Mouse (Mus musculus) liver, adult 2 months (tissue): ENCODE results near the gene Gm17482. TPM values are rescaled to one million over a fixed set of nuclear protein-coding genes. Genes with fewer than 3 reads are reported as not detected.

Source experiments
- DNase-seq: peaks from one replicate; pipeline ENCODE4 v3.0.0-alpha.2; 2011; ENCODE audit warnings: low read depth, low spot score; ENCODE audit errors: extremely low read depth
- H3K27ac ChIP-seq: fragments of 200-500 bp; replicated peaks from 2 replicates; pipeline ENCODE4 v1.5.1; 2012; ENCODE audit warnings: low read depth, mild to moderate bottlenecking, control low read depth, inconsistent platforms, low read length; ENCODE audit not compliant: insufficient read depth
- H3K27me3 ChIP-seq: fragments of 200-500 bp; 2 replicates; pipeline ENCODE4 v1.6.1; 2012; ENCODE audit warnings: mild to moderate bottlenecking, moderate library complexity, low read length, inconsistent platforms; ENCODE audit not compliant: control insufficient read depth, insufficient read depth
- H3K36me3 ChIP-seq: fragments of 200-500 bp; 2 replicates; pipeline ENCODE4 v1.6.1; 2012; ENCODE audit warnings: low read length, inconsistent platforms; ENCODE audit not compliant: control insufficient read depth, insufficient read depth
- H3K4me1 ChIP-seq: fragments of 200-500 bp; 2 replicates; pipeline ENCODE4 v1.6.1; 2011; ENCODE audit warnings: low read length; ENCODE audit not compliant: control insufficient read depth, insufficient read depth
- H3K4me3 ChIP-seq: fragments of 200-500 bp; 2 replicates; pipeline ENCODE4 v1.5.1; 2011; ENCODE audit warnings: low read depth, mild to moderate bottlenecking, control low read depth, low read length, moderate library complexity; ENCODE audit not compliant: insufficient read depth
- H3K79me2 ChIP-seq: fragments of 200-500 bp; 2 replicates; pipeline ENCODE4 v1.6.1; 2012; ENCODE audit warnings: inconsistent platforms, mild to moderate bottlenecking, low read length, moderate library complexity; ENCODE audit not compliant: control insufficient read depth, insufficient read depth
- H3K9ac ChIP-seq: fragments of 200-500 bp; 2 replicates; pipeline ENCODE4 v1.6.1; 2012; ENCODE audit warnings: low read depth, mild to moderate bottlenecking, control low read depth, inconsistent platforms, low read length
- CTCF ChIP-seq: fragments of 200-500 bp; IDR thresholded peaks from 2 replicates; pipeline ENCODE4 v1.5.1; 2011; ENCODE audit warnings: low read depth, low read length, control low read depth
- POLR2A ChIP-seq: fragments of 200-500 bp; IDR thresholded peaks from 2 replicates; pipeline ENCODE4 v1.6.1; 2011; ENCODE audit warnings: low read length, control low read depth; ENCODE audit not compliant: insufficient read depth; ENCODE audit errors: extremely low read depth
- WGBS: fragments of 180-500 bp; shearing (Covaris S2); methylation state at CpG from one replicate; pipeline ENCODE4 v1.1.7; 2018; 5-methylcytosine and 5-hydroxymethylcytosine counted together
- polyA plus RNA-seq: library from polyadenylated mRNA; depleted of rRNA; stranded (reverse); fragments of >200 nt; gene quantifications from 2 replicates; pipeline ENCODE4 v1.2.3, GENCODE M21; 2012; rRNA removed
- total RNA-seq: library from RNA; depleted of rRNA; stranded (reverse); fragments of >200 nt; gene quantifications from 2 replicates; pipeline ENCODE4 v1.2.3, GENCODE M21; 2014; rRNA removed

Gm17482 gene
- total and polyA plus RNA-seq, 2 experiments = not detected

GRCm38 (mm10) chr6:115291068-115291467 lies 63.9 kb downstream of the Gm17482 start:
- H3K27me3 ChIP-seq = no peaks in the 10 kb centered on the region
- WGBS = 91% methylated on average over 2 of the region's 2 CpGs
- TF ChIP-seq CTCF = no peak
- H3K27ac ChIP-seq = no peak overlapping the region
- DNase-seq = no peak
- no peak overlapping the region for H3K4me3 ChIP-seq
- H3K36me3 ChIP-seq = no peaks in the 10 kb centered on the region
- H3K79me2 ChIP-seq = no peaks in the 10 kb centered on the region
- H3K4me1 ChIP-seq = no peaks in the 10 kb centered on the region
- H3K9ac ChIP-seq = no peak overlapping the region

- Histone ChIP-seq H3K27me3 (no peaks in the 10 kb centered on the region), H3K4me3 (no peak overlapping the region), H3K79me2 (no peaks in the 10 kb centered on the region), H3K36me3 (no peaks in the 10 kb centered on the region), H3K9ac (no peak overlapping the region), H3K4me1 (no peaks in the 10 kb centered on the region), H3K27ac (no peak overlapping the region)
- WGBS = 96% methylated on average over 6 of the region's 6 CpGs
- no peak for DNase-seq
- TF ChIP-seq CTCF (no peak), POLR2A (no peak)
Measured at GRCm38 (mm10) chr6:115291823-115292222, 64.7 kb downstream of the Gm17482 start.

GRCm38 (mm10) chr6:115292621-115293020 lies 65.5 kb downstream of the Gm17482 start:
- no peaks in the 10 kb centered on the region for H3K4me1 ChIP-seq
- H3K27ac ChIP-seq = no peak overlapping the region
- H3K4me3 ChIP-seq = no peak overlapping the region
- TF ChIP-seq CTCF = no peak
- no peak for TF ChIP-seq POLR2A
- WGBS = 68% methylated on average over 6 of the region's 6 CpGs
- no peak for DNase-seq
- no peaks in the 10 kb centered on the region for H3K27me3 ChIP-seq
- no peaks in the 10 kb centered on the region for H3K36me3 ChIP-seq
- no peaks in the 10 kb centered on the region for H3K79me2 ChIP-seq
- no peak overlapping the region for H3K9ac ChIP-seq

GRCm38 (mm10) chr6:115293877-115294276 lies 66.7 kb downstream of the Gm17482 start:
- TF ChIP-seq POLR2A (no peak), CTCF (no peak)
- no peaks in the 10 kb centered on the region for H3K36me3 ChIP-seq
- H3K9ac ChIP-seq = no peak overlapping the region
- no peaks in the 10 kb centered on the region for H3K4me1 ChIP-seq
- no peak for DNase-seq
- no peaks in the 10 kb centered on the region for H3K79me2 ChIP-seq
- no peaks in the 10 kb centered on the region for H3K27me3 ChIP-seq
- no peak overlapping the region for H3K27ac ChIP-seq
- no peak overlapping the region for H3K4me3 ChIP-seq
- WGBS = 97% methylated on average over 2 of the region's 2 CpGs

DNA sequence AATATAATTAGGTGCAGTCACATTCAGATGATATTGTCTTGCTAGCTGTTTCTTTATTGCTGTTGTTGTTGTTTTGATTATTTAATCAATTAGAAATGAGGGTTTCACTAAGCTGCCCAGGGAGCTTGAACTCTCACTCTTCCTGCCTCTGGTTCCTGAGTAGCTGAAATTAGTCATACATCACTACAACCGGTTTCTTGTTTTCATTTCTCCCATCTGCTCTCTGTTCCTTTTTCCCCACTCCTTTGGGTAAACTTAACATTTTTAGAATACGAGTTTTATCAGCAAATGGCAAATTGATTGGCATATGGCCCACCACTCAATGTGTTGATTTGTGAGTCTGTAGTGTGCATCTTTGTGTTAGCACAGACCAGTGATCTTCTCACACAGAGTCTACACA lies 80.0 kb downstream of the Gm17482 start:
- Histone ChIP-seq H3K27me3 (0 out of 2 replicates have a peak, but pooled peaks cover 4% of the 10 kb centered on the region), H3K9ac (no peak overlapping the region)

More for the DNA sequence above, 80.0 kb downstream of the Gm17482 start:
- no peak overlapping the region for H3K4me3 ChIP-seq
- H3K27ac ChIP-seq = no peak overlapping the region
- WGBS = 74% methylated on average over 2 of the region's 2 CpGs
- no peak for TF ChIP-seq CTCF
- TF ChIP-seq POLR2A = no peak
- DNase-seq = no peak
- no peaks in the 10 kb centered on the region for H3K36me3 ChIP-seq
- no peaks in the 10 kb centered on the region; the same call in 1 of the 2 replicates for H3K4me1 ChIP-seq
- no peaks in the 10 kb centered on the region for H3K79me2 ChIP-seq

Other genes starting within 250 kb of the Gm17482 start
- 4.3 and 4.8 TPM in 2 replicates for gene Tamm41, start 189.5 kb upstream of the Gm17482 start, total RNA-seq
- 7.9 and 8.0 TPM in 2 replicates for gene Tamm41, start 189.5 kb upstream of the Gm17482 start, polyA plus RNA-seq
- gene Syn2, start 92.4 kb upstream of the Gm17482 start, total RNA-seq = 0.18 and 0.27 TPM in 2 replicates
- gene Syn2, start 92.4 kb upstream of the Gm17482 start, polyA plus RNA-seq = 0.06 and 0.07 TPM in 2 replicates
- gene Timp4, start 24.9 kb downstream of the Gm17482 start, total RNA-seq = not detected in 2 replicates
- not detected in 2 replicates for gene Timp4, start 24.9 kb downstream of the Gm17482 start, polyA plus RNA-seq
- 8.5 and 8.9 TPM in 2 replicates for gene Pparg, start 133.6 kb downstream of the Gm17482 start, total RNA-seq
- gene Pparg, start 133.6 kb downstream of the Gm17482 start, polyA plus RNA-seq = 4.5 and 6.2 TPM in 2 replicates